Mouse (Mus musculus) thymus, postnatal 0 days (tissue): ENCODE data around the gene Ucp1. TPM values are rescaled to one million over a fixed set of nuclear protein-coding genes. Genes with fewer than 3 reads are reported as not detected.

Source experiments
- DNase-seq: peaks from one replicate; pipeline ENCODE4 v3.0.0-alpha.2; 2015; ENCODE audit warnings: low spot score
- polyA plus RNA-seq: library from polyadenylated mRNA; unstranded; fragments of >200 nt; fragmentation: Nextera tagmentation; extraction: Ambion mirVana; gene quantifications from 2 replicates; pipeline ENCODE4 v1.2.1, GENCODE M21; 2015

The Ucp1 gene
- polyA plus RNA-seq, 1 experiment from 2014 or later: 1.0 TPM

DNA sequence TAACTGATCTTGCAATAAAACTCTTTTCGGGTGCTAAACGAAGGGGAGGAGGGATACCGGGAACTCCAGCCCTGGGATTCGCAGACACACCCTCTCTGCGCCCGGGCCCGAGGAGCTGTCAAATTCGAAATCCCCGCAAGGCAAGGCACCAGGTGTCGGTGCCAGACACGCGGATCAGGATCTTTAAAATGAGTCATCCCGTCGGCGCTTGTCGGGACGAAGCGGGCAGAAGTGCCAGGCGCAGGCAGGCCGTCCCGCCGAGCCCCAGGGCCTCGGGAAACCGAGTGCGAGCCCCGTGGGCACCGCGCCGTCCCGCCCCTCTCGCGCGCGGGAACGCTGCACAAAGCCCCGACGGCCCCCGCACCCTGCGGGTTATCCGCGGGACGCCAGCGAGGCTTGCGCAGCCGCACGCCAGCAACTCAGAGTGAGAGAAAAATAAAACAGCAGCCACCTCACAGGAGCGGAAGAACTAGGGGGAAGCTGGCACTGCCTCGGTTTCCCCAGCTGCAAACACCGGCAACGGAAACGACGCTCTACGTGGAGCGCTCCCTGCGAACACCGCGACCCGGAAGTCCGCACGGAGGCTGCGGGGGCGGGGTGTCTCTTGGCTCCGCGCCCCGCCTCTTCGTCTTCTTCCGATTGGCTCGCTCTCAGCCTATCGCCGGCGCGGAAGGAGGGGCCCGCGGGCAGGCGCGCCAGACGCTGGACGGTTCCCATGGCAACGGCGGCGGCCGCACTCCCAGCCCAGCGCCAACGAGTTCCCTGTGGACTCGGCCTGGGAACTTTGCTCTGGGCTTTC is 41.9 kb downstream of the Ucp1 start, which contains the start of gene Elmod2:
Gene Elmod2 (minus strand): TSS at position 588 of the 799 bp plus-strand sequence.
- DNase-seq: peak; percentile 97

DNA sequence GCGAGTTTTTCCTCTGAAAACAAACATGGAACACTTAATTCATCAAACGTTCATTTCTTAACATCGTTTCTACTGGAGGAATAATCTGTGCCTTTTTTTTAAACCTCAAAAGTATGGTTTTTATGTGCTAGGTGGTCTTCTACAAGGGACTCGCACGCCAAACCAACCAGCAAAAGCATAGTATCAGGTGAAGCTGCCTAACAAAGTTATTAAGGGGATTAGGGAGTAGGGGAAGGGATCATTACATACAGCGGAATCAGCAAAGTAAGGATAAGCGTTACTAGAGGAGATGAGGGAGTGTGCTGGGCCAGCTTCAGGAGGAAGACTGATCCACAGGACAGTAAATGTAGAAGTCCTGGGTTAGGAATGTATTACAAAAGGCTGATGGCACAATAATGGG is 42.7 kb downstream of the Ucp1 start:
- DNase-seq: no peak

DNA sequence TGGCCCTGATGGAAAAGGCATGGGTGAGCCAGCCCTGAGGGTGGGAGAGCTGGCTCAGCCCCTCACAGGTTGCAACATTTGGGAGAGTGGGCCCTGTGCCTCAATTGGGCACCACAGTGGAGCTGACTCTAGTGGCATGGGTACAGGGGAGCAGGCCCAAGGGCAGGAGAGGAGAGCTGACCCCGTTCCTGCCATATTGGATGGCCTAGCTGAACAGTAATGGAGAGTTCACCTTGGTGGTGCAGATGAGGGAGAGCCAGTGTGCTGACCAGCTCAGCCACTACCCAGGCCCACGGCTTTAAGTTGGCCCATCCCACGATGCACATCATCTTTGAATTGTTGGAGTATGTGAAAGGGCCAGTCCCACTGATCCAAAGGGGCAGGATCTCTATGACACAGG is 51.9 kb downstream of the Ucp1 start:
- no peak for DNase-seq

DNA sequence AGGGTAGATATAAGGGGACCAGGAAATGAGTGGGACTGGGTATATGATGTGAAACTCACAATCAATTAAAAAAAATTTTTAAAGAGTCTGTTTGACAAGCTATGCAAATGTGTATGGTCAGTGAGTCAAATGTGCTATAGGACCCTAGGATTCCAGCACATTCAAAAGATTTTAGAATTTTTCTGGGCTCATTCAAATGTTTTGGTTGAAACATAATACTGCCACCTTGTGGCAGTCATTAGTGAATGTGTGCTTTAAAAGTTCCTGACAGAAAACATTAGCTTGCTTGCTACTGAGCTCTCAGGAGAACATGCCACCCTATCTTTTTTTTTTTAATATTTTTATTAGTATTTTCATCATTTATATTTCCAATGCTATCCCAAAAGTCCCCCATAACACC is 52.5 kb downstream of the Ucp1 start:
- peak; percentile 21 for DNase-seq

Other genes starting within 250 kb of the Ucp1 start
- 1.2 and 1.4 TPM in 2 replicates for gene Tbc1d9, start 125.0 kb upstream of the Ucp1 start, polyA plus RNA-seq
- gene Gm10645, start 124.2 kb upstream of the Ucp1 start, polyA plus RNA-seq: 0.56 and 0.90 TPM in 2 replicates
- 10.8 and 11.9 TPM in 2 replicates for gene Elmod2, start 42.1 kb downstream of the Ucp1 start, polyA plus RNA-seq
- gene Mgat4d, start 58.1 kb downstream of the Ucp1 start, polyA plus RNA-seq: not detected in 2 replicates
- gene Clgn, start 99.5 kb downstream of the Ucp1 start, polyA plus RNA-seq: 0.05 TPM in 1 of 2 replicates, not detected in the other
- gene Scoc, start 168.0 kb downstream of the Ucp1 start, polyA plus RNA-seq: 69.1 and 77.9 TPM in 2 replicates
- not detected in 2 replicates for gene Olfr370, start 245.4 kb downstream of the Ucp1 start, polyA plus RNA-seq